Mouse (Mus musculus) midbrain, embryonic 11.5 days (tissue): ENCODE results near the gene Kank4. TPM values are rescaled to one million over a fixed set of nuclear protein-coding genes. Genes with fewer than 3 reads are reported as not detected.
"Not testable (repeated sequence)": the region's sequence is repeated elsewhere in the genome, so short reads cannot be mapped to it uniquely, and the experiment has no call there.

Experiments
- ATAC-seq: fragments of 200-750 bp; cut with Nextera tagmentation; 2 replicates; pipeline ENCODE4 v1.8.0; 2017; ENCODE audit warnings: moderate TSS enrichment, moderate library complexity; ENCODE audit not compliant: low FRiP score
- DNase-seq: peaks from one replicate; pipeline ENCODE4 v3.0.0; 2015; ENCODE audit warnings: low spot score; ENCODE audit errors: missing footprints
- H3K27ac ChIP-seq: fragments of 300-500 bp; sonication (generic); 2 replicates; pipeline ENCODE4 v1.5.1; 2014; ENCODE audit warnings: low read depth, low read length
- H3K27me3 ChIP-seq: fragments of 300-500 bp; sonication (generic); 2 replicates; pipeline ENCODE4 v1.6.1; 2014; ENCODE audit warnings: mild to moderate bottlenecking, low read length, moderate library complexity, mixed read lengths; ENCODE audit not compliant: control insufficient read depth, insufficient read depth
- H3K36me3 ChIP-seq: fragments of 300-500 bp; sonication (generic); 2 replicates; pipeline ENCODE4 v1.6.1; 2014; ENCODE audit warnings: mild to moderate bottlenecking, low read length, moderate library complexity, mixed read lengths; ENCODE audit not compliant: control insufficient read depth, insufficient read depth
- H3K4me1 ChIP-seq: fragments of 300-500 bp; sonication (generic); 2 replicates; pipeline ENCODE4 v1.6.1; 2014; ENCODE audit warnings: low read length; ENCODE audit not compliant: control insufficient read depth, insufficient read depth
- H3K4me2 ChIP-seq: fragments of 300-500 bp; sonication (generic); 2 replicates; pipeline ENCODE4 v1.6.1; 2014; ENCODE audit warnings: mild to moderate bottlenecking, moderate library complexity
- H3K4me3 ChIP-seq: fragments of 300-500 bp; sonication (generic); 2 replicates; pipeline ENCODE4 v1.5.1; 2014; ENCODE audit warnings: low read depth, low read length
- H3K9ac ChIP-seq: fragments of 300-500 bp; sonication (generic); 2 replicates; pipeline ENCODE4 v1.6.1; 2014; ENCODE audit warnings: low read length
- H3K9me3 ChIP-seq: fragments of 300-500 bp; sonication (generic); 2 replicates; pipeline ENCODE4 v1.6.1; 2016; ENCODE audit warnings: low read length; ENCODE audit not compliant: control insufficient read depth
- WGBS: fragments of 180-500 bp; shearing (Covaris S2); extraction: QIAGEN DNeasy Blood & Tissue Kit; methylation state at CpG from one replicate; pipeline ENCODE4 v1.1.7; 2014; 5-methylcytosine and 5-hydroxymethylcytosine counted together
- polyA plus RNA-seq: library from polyadenylated mRNA; unstranded; fragments of >200 nt; fragmentation: Nextera tagmentation; extraction: Ambion mirVana; gene quantifications from 2 replicates; pipeline ENCODE4 v1.2.1, GENCODE M21; 2014

The Kank4 gene
- polyA plus RNA-seq, 1 experiment from 2014 or later, result 0.98 TPM

- DNase-seq (no peak), ATAC-seq (no peak)
- no peak overlapping the region for H3K9ac ChIP-seq
- H3K36me3 ChIP-seq, result no peaks in the 10 kb centered on the region
- WGBS, result 91% methylated on average over 16 of the region's 16 CpGs
- no peak overlapping the region for H3K4me3 ChIP-seq
- peaks cover 6% of the 10 kb centered on the region; the same call in 1 of the 2 replicates for H3K4me1 ChIP-seq
- H3K27ac ChIP-seq, result no peak overlapping the region
- H3K4me2 ChIP-seq, result no peak overlapping the region
- no peaks in the 10 kb centered on the region for H3K27me3 ChIP-seq
- no peaks in the 10 kb centered on the region for H3K9me3 ChIP-seq
Measured at GRCm38 (mm10) chr4:98837715-98838505, 20.6 kb upstream of the Kank4 start.

- Histone ChIP-seq H3K4me2 (no peak overlapping the region), H3K36me3 (no peaks in the 10 kb centered on the region), H3K4me1 (peaks cover 6% of the 10 kb centered on the region; the same call in 1 of the 2 replicates), H3K9me3 (no peaks in the 10 kb centered on the region), H3K9ac (no peak overlapping the region), H3K4me3 (no peak overlapping the region), H3K27ac (no peak overlapping the region), H3K27me3 (no peaks in the 10 kb centered on the region)
- 67% methylated on average over 5 of the region's 5 CpGs for WGBS
- ATAC-seq (no peak), DNase-seq (no peak)
Measured at GRCm38 (mm10) chr4:98836519-98836918, 19.2 kb upstream of the Kank4 start.

- Histone ChIP-seq H3K9ac (no peak overlapping the region), H3K4me1 (no peaks in the 10 kb centered on the region), H3K4me3 (no peak overlapping the region), H3K9me3 (no peaks in the 10 kb centered on the region), H3K36me3 (no peaks in the 10 kb centered on the region), H3K27me3 (no peaks in the 10 kb centered on the region), H3K4me2 (no peak overlapping the region), H3K27ac (no peak overlapping the region)
- no peak for DNase-seq
- ATAC-seq, result no peak
- WGBS, result 67% methylated on average over 4 of the region's 4 CpGs
Measured at GRCm38 (mm10) chr4:98834782-98835181, 17.4 kb upstream of the Kank4 start.

- 68% methylated on average over 1 of the region's 1 CpGs for WGBS
- Histone ChIP-seq H3K27me3 (no peaks in the 10 kb centered on the region), H3K36me3 (no peaks in the 10 kb centered on the region), H3K9me3 (no peaks in the 10 kb centered on the region), H3K4me2 (no peak overlapping the region), H3K4me1 (no peaks in the 10 kb centered on the region), H3K4me3 (no peak overlapping the region), H3K27ac (no peak overlapping the region), H3K9ac (no peak overlapping the region)
- DNase-seq (no peak), ATAC-seq (no peak)
Measured at GRCm38 (mm10) chr4:98831726-98832125, 14.4 kb upstream of the Kank4 start.

- Histone ChIP-seq H3K27me3 (no peaks in the 10 kb centered on the region), H3K27ac (no peak overlapping the region), H3K9ac (no peak overlapping the region), H3K4me2 (no peak overlapping the region), H3K4me1 (no peaks in the 10 kb centered on the region), H3K9me3 (no peaks in the 10 kb centered on the region), H3K36me3 (no peaks in the 10 kb centered on the region), H3K4me3 (no peak overlapping the region)
- WGBS, result 54% methylated on average over 3 of the region's 3 CpGs
- ATAC-seq (no peak), DNase-seq (no peak)
Measured at GRCm38 (mm10) chr4:98826701-98827100, 9.4 kb upstream of the Kank4 start.

GRCm38 (mm10) chr4:98823740-98824139 is 6.4 kb upstream of the Kank4 start, which contains the start of gene I0C0044D17Rik:
Gene I0C0044D17Rik, minus strand, starts transcription at chr4:98823840.
- not testable (repeated sequence) for DNase-seq, H3K27me3 ChIP-seq, H3K9me3 ChIP-seq, H3K4me1 ChIP-seq, ATAC-seq, H3K4me3 ChIP-seq, H3K36me3 ChIP-seq, H3K27ac ChIP-seq, H3K4me2 ChIP-seq, H3K9ac ChIP-seq
- 88% methylated on average over 1 of the region's 1 CpGs for WGBS

- whole genome bisulfite sequencing, result 87% methylated on average over 3 of the region's 3 CpGs
- no peaks in the 10 kb centered on the region for H3K4me1 ChIP-seq
- no peak overlapping the region for H3K4me2 ChIP-seq
- peaks cover 4% of the 10 kb centered on the region for H3K27me3 ChIP-seq
- H3K27ac ChIP-seq, result no peak overlapping the region
- H3K9me3 ChIP-seq, result no peaks in the 10 kb centered on the region
- ATAC-seq (no peak), DNase-seq (no peak)
- H3K9ac ChIP-seq, result no peak overlapping the region
- H3K36me3 ChIP-seq, result no peaks in the 10 kb centered on the region
- no peak overlapping the region for H3K4me3 ChIP-seq
Measured at GRCm38 (mm10) chr4:98823047-98823446, 5.7 kb upstream of the Kank4 start.

- no peak for ATAC-seq
Measured at GRCm38 (mm10) chr4:98822478-98822877, 5.1 kb upstream of the Kank4 start.

GRCm38 (mm10) chr4:98819216-98819755 is 1.9 kb upstream of the Kank4 start:
- 77% methylated on average over 10 of the region's 10 CpGs for WGBS
- Histone ChIP-seq H3K4me2 (no peak overlapping the region), H3K4me3 (no peak overlapping the region), H3K9ac (no peak overlapping the region), H3K9me3 (no peaks in the 10 kb centered on the region), H3K36me3 (no peaks in the 10 kb centered on the region), H3K27me3 (peaks cover 28% of the 10 kb centered on the region), H3K27ac (no peak overlapping the region), H3K4me1 (peaks cover 3% of the 10 kb centered on the region; the same call in 1 of the 2 replicates)
- DNase-seq (no peak), ATAC-seq (no peak)

More at GRCm38 (mm10) chr4:98822478-98822877, 5.1 kb upstream of the Kank4 start:
- Histone ChIP-seq H3K9me3 (no peaks in the 10 kb centered on the region), H3K4me3 (no peak overlapping the region), H3K4me2 (no peak overlapping the region), H3K9ac (no peak overlapping the region), H3K4me1 (no peaks in the 10 kb centered on the region), H3K27ac (no peak overlapping the region), H3K36me3 (no peaks in the 10 kb centered on the region), H3K27me3 (peaks cover 10% of the 10 kb centered on the region)
- no peak for DNase-seq
- 69% methylated on average over 3 of the region's 3 CpGs for WGBS
